Mouse (Mus musculus): ENCODE measurements at regions not wholly inside any gene's neighbourhood (a gene's known extent, or its start where the extent isn't known, plus 50 kb on each side); places are given as distances from the start of the nearest gene placed in this dataset.

- no peak for DNase-seq (ENCODE audit: low spot score)
Observed at GRCm38 (mm10) chr12:26631111-26631794, 162.2 kb downstream of the Cmpk2 start.

DNA sequence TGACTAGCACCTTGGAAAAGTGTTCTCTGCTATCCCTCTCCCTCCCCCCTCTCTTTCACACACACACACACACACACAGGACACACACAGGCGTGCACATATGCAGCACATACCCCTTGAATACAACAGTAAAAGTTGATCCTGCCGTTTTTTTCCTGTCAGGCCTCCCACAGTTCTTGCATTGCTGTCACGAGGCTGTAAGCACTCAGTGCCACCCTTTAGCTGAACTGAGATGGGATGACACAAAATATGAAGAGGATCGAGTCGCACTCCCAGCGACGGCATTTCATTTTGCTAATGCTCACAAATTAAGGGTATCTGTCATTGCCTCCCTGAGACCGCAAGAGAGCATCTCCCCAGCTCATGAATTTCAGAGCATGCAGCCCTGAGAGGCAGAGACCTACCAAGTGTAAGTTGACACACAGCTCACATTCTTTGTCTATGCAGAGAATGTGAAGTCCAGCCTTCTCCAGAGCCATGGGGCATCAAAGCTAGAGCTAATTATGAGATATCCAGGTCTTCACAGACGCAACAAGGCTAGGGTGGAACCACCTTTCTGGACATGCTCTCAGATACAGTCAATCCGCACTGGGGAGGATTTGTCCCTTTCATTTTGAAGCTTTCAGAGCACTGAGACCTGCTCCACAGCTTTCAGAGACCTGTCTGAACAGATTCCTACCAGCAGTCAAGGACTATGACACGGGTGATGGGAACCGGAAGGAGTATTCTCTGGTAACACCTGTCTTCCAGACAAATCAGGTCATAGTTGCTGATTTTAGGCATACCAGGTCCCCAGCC lies 152.3 kb downstream of the Cmpk2 start:
- no peak for DNase-seq (ENCODE audit: low spot score)

GRCm38 (mm10) chr12:26620501-26621134 lies 151.6 kb downstream of the Cmpk2 start:
- peak; percentile 13 for DNase-seq (ENCODE audit: low spot score)

DNA sequence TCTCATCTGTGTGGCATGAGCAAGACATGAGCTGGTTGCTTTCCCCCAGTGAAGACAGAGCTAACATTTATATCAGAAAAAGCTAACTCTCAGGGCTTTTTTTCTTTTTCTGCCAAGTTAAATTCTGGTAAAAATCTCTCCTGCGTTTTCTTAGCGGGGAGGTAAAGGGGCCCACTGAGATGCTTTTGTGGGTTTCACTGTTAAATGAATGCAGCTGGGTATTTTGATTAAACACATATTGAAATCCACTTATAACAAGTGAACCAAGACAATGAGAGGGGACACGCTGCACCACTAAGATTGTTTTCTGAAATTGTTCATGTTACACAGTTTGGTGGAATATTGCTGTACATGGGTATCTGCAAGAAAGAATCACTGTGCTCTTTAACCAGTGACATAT lies 149.0 kb downstream of the Cmpk2 start:
- no peak for DNase-seq (ENCODE audit: low spot score)

DNA sequence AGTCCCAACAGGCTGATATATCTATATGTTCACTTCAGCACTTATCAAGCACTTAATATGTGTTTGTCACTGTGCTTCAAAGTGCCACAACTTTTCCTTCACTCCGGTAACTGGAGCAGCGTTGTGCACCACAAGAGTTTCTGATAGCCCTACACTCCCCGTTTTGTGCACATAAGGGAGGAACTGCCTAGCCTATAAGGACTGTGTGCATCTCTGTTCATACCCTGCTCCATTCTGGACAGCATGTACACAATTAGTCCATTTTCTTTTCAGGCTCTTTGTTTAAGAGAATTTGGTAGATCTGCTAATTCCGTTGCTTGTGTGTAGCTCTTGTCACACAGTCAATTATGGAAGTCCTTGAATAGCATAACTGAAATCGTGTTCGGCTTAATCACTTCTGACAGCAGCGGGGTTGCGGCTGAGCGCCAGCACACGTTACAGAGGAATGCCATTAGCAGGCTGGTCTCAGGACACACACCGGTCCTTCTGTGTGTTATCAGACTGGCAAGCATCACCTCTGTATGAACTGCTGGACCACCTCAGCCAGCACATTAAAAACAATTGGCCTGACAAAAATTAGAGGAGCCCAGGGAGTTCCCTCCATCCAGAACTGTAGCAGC lies 144.2 kb downstream of the Cmpk2 start:
- peak; percentile 76 for DNase-seq (ENCODE audit: low spot score)

- DNase-seq (ENCODE audit: low spot score), result no peak
Observed at GRCm38 (mm10) chr12:26610079-26610478, 141.1 kb downstream of the Cmpk2 start.

GRCm38 (mm10) chr12:26598501-26598900 lies 129.5 kb downstream of the Cmpk2 start:
- no peak for DNase-seq (ENCODE audit: low spot score)

DNA sequence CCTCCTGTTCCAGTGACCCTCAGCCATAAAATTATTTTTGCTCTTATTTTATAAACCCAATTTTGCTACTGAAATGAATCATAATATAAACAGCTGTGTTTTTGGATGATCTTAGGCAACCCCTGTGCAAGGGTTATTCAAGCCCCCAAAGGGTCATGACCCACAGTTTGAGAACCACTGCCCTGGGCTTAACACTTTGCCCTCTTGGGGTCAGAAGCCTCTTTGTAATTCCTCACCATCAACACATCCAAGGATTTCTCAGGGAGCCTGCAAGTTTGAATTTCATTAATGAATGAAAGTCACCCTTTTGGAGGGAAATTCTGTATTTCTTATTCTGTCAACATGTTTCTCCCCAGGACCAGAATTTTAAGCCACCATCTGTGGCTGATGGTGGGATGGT lies 123.1 kb downstream of the Cmpk2 start:
- DNase-seq (ENCODE audit: low spot score), result no peak

- no peak for DNase-seq (ENCODE audit: low spot score)
Observed at GRCm38 (mm10) chr12:26589091-26589490, 120.1 kb downstream of the Cmpk2 start.

- no peak for DNase-seq (ENCODE audit: low spot score)
Observed at GRCm38 (mm10) chr12:26577438-26577837, 108.4 kb downstream of the Cmpk2 start.

GRCm38 (mm10) chr12:26571602-26572001 lies 102.6 kb downstream of the Cmpk2 start:
- no peak for DNase-seq (ENCODE audit: low spot score)

DNA sequence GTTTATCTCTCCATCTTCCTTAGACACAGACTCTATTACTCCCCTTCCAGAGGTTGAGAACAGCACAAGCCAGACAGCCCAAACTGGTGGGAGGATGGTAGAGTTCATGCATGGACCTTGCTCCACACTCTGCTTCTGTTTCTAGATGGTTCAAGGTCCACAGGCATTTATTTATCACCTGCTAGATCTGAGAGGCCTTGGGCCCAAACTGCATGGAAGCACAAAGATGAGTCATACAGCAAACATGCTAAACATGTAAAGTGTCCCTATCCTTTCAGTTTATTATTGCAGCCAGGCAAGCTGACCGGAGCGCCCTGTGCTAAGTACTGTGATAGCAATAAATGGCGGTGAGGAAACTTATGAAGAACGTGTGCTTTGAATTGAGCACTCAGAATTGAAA lies 98.4 kb downstream of the Cmpk2 start:
- no peak for DNase-seq (ENCODE audit: low spot score)

DNA sequence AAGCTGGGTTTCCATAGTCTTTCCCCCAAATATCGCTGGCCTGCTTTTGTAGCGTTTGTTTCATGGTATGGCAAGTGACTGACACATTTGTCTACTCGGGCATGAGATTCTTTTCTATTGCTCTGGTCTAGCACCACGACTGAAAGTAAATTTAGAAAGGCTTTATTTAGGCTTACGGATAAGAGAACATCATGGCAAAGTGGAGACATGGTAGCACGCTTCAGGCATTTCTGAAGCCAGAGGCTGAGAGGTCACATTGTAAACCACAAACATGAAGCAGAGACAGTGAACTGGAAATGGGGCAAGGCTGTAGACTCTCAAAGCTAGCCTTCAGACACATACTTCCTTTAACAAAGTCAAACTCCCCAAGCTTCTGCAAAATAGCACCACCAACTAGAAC lies 93.9 kb downstream of the Cmpk2 start:
- no peak for DNase-seq (ENCODE audit: low spot score)

- no peak for DNase-seq (ENCODE audit: low spot score)
Observed at GRCm38 (mm10) chr12:26559560-26559959, 90.6 kb downstream of the Cmpk2 start.

DNA sequence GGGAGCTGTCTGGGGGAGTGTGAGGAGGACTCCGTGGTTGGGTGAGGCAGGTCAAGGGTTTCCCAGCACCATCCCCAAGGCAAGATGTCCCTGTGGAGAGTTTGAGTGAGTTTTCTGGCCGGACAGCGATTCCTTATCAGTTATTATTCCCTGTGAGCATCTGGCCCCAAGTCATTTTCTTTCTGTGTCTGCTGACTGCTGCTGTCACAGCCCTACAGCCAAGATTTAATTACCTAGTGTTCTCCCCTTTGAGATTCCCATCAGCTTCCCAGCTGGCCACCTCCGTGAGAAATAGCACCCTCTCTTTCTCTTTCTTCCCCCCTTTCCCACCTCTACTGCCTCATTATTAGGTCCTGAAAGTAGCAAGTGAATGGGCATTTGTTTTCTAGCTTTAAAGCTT lies 88.4 kb downstream of the Cmpk2 start:
- DNase-seq (ENCODE audit: low spot score), result peak; percentile 18

- no peak for DNase-seq (ENCODE audit: low spot score)
Observed at GRCm38 (mm10) chr12:26551168-26551926, 82.3 kb downstream of the Cmpk2 start.

DNA sequence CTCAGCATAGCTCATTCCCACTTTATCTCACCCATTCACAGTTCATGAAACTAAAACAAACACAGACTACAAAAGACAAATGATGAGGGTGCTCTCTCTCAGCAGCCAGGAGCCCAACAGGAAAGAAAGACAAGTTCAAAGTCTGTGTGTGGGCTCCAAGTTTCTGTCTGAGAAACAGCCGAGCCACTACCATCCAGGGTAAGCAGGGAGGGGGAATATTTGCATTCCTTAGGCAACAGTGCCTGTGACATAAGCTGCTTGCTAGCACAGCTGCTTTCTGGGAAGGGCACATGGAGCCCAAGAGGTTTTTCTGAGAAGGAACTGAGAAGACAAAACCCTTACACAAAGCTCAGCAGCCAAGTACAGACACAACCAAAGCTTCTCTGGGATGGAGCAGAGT lies 78.5 kb downstream of the Cmpk2 start:
- DNase-seq (ENCODE audit: low spot score), result no peak

- no peak for DNase-seq (ENCODE audit: low spot score)
Observed at GRCm38 (mm10) chr12:26546361-26546760, 77.4 kb downstream of the Cmpk2 start.

DNA sequence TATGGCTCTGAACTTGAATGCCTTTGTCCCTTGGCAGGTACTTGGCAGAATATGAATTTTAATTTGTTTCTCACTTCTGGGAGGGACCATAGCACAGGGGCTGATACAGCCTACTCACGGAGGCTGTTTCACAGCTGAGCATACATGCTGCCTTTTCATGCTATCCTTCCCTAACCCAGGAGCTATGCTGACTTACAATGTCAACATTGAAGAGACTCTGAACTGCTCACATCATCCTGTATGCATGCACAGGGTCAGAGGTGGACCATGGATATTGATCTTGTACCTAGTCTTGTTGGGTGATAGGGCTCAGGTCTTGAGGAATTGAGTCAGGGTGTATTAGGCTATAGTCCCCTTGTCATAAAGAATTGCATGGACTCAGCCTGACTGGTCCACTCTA lies 74.5 kb downstream of the Cmpk2 start:
- DNase-seq (ENCODE audit: low spot score), result no peak

DNA sequence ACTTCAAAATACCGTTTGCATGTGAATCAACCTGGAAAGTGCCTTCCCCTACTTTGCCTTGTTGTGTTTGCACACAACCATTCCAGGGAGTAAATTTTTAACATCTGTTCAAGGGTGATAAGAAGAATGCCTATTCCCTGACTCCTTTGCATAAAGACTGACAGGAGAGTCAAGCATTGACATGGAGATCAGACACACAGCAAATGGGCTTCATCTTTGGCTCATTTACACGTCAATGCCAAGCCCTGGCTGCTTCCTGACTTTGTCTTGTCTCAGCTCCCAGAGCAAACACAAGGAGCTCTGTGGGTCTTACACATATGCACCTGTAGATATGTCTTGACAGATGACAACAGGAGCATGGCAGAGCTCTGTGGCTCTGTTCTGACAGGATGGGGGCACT lies 73.4 kb downstream of the Cmpk2 start:
- no peak for DNase-seq (ENCODE audit: low spot score)

GRCm38 (mm10) chr12:26535261-26535890 lies 66.4 kb downstream of the Cmpk2 start:
- peak; percentile 73 for DNase-seq (ENCODE audit: low spot score)
